Mouse (Mus musculus) layer of hippocampus, adult 11-12 months (tissue): ENCODE data around the gene Olfr1487.
"Not testable (repeated sequence)": the region's sequence is repeated elsewhere in the genome, so short reads cannot be mapped to it uniquely, and the experiment has no call there.

ENCODE experiments used
- DNase-seq: peaks from one replicate; pipeline ENCODE4 v3.0.0; 2022; ENCODE audit warnings: low spot score

Gene Olfr1487

DNA sequence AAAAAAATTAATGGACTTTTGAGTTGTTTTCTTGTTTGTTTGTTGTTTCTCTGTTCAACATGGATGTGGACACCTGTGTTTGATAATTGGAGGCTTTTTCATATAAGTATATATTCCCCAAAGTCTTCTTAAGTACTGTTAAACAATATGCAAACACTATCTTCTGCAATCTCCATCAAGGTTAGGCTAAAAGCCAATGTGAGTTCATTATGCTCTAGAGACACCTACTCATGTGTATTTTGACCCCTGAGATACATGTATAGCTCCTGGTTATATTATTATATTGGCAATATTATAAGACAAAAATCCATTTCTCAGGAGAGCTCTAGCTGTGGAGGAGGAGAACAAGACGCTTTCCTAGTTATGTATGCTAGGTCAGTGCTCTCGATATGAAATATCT, at the start of gene Olfr1487:
Gene Olfr1487, plus strand, starts transcription at position 301 of the 400 bp plus-strand sequence.
- not testable (repeated sequence) for DNase-seq

DNA sequence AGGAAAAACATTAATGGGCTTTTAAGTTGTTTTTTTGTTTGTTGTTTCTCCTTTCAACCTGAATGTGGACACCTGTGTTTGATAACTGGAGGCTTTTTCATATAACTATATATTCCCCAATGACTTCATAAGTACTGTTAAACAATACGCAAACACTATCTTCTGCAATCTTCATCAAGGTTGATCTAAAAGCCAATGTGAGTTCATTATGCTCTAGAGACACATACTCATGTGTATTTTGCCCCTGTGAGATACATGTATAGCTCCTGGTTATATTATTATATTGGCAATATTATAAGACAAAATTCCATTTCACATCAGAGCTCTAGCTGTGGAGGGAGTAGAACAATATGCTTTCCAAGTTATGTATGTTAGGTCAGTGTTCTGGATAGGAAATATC, 34.0 kb upstream of the Olfr1487 start, which contains the start of gene Olfr1484:
Gene Olfr1484, plus strand, starts transcription at position 301 of the 400 bp plus-strand sequence.
- no peak for DNase-seq

GRCm38 (mm10) chr19:13631321-13631720, 14.1 kb downstream of the Olfr1487 start, which contains the start of gene Olfr1489:
Gene Olfr1489 (plus strand): TSS chr19:13631621.
- no peak for DNase-seq

DNA sequence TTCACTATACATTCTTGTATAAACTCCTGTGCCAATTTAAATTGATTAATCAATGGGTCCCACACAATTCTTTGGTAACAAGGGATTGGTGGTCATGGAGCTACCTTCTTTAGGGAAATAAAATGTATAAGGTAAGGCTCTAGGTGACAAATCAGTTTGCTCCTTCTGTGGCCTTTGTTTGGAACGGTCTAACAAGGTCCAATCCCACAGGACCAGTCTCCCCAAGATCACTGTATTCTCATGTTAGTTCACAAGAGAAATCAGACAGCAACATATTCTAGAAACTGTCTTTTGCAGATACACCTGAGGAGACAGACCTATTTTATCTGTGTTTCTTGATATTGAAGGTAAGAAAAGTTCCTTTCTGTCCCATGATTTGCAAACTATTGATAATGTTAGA, 33.6 kb downstream of the Olfr1487 start, which contains the start of gene Olfr1490:
Gene Olfr1490, plus strand, starts transcription at position 301 of the 400 bp plus-strand sequence.
- no peak for DNase-seq
